Mouse (Mus musculus) fat pad, adult 2 months (tissue): ENCODE measurements around the gene Kcnc3.

Source experiments
- DNase-seq: peaks from one replicate; pipeline ENCODE4 v3.0.0-alpha.2; 2011; ENCODE audit warnings: low read depth, low spot score; ENCODE audit errors: extremely low read depth

Kcnc3 gene

GRCm38 (mm10) chr7:44568803-44569202 is 21.7 kb upstream of the Kcnc3 start:
- DNase-seq, result no peak

DNA sequence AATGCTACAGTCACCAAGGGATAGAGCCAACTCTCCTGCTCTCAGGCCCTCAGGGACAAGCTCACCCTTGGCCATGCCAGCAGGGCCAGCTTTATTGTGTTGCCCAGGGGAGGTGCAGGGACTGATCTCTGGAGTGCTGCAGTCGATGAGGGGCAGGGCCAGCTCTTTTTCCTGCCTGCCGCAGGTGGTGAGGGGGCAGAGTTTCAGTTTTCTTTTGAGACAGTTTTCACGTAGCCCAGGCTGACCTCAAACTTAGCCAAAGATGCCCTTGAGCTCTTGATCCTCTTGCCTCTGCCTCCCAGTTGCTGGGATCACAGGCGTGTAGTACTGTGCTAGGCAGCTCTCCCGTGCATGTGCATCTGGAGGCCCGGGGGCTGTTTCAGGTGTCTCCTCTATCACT is 19.5 kb upstream of the Kcnc3 start:
- no peak for DNase-seq

DNA sequence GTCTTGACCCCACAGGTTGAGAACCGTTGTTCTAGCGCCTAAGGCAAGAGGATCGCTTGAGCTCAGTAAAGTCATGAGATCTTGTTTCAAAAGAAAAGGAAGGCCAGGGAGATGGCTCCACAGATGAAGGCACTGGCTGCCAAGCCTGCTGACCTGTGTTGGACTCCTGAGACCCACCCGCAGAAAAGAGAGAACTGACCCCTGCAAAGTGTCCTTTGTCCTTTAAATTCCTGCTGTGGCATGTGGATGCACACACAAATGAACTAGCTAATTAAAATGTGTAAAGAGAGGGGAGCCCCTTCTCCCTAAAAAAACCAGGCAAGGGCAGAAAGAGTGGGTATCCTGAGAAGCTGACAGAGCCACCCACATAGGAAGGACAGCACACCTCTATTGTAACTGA is 18.7 kb upstream of the Kcnc3 start:
- no peak for DNase-seq

DNA sequence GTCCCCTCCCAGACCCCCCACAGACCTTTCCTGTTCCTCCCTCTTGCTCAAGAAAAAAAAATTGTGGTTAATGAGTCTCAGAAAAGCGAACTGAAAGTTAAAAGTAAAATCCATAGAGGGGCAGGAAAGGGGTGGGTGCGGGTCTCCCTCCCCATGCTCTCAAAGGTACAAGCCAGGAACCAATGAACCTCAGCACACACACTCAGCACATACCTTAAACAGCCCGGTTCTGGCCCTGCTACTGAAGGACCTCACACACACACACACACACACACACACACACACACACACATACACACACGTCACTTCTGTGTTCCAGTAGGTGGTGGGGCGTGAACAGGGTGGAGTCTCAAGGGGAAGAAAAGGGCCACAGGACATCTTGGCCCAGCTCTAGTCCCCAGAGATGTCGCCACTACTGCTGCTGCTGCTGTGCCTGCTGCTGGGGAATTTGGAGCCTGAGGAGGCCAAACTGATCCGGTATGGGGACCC is 18.2 kb upstream of the Kcnc3 start, which contains the start of gene Napsa:
Napsa (plus strand) TSS at position 168 of the 489 bp plus-strand sequence.
- no peak for DNase-seq

DNA sequence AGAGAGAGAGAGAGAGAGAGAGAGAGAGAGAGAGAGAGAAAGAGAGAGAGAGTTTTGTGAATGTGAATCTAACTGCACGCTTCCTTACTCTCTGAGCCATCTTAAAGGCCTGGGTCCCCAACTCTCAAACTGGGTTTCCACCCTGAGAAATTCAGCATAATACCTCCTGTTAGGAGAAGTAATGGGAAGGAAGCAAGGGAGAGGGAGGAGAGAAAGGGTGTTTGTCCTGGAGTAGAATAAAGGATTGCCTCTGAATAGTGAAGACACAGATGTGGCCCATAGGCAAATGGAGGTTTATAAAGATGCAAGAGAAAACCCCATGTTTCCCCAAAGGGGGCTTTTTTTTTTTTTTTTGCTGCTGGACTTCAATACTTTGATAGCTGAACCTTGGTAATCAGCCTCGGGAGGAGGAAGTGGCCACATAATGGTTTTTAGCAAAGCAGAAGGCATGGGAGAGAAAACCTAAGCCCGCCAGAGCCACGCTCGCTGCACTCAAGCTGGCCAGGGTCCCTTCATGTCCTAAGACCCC is 17.4 kb upstream of the Kcnc3 start:
- DNase-seq, result no peak

GRCm38 (mm10) chr7:44576333-44576844 is 14.1 kb upstream of the Kcnc3 start:
- no peak for DNase-seq

DNA sequence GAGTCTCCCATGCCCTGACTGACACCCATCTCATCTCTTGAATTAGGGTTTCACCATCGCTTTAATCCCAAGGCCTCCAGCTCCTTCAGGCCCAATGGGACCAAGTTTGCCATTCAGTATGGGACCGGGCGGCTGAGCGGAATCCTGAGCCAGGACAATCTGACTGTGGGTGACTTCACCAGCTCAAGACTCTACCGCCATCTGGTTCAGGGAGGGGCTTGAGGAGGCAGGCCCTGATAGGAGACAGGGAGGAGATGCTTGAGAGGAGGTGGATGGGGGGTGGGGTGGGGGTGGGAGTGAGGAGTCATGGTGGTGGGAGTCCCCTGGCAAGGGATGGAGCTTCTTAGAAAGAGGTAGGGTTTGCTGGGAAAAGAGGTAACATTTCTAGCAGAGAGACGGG is 8.8 kb upstream of the Kcnc3 start:
- DNase-seq, result no peak

- no peak for DNase-seq
Measured at GRCm38 (mm10) chr7:44582709-44583108, 7.8 kb upstream of the Kcnc3 start.

- DNase-seq, result no peak
Measured at GRCm38 (mm10) chr7:44583146-44583545, 7.3 kb upstream of the Kcnc3 start.

GRCm38 (mm10) chr7:44584265-44584804 is 6.1 kb upstream of the Kcnc3 start:
- DNase-seq, result no peak

DNA sequence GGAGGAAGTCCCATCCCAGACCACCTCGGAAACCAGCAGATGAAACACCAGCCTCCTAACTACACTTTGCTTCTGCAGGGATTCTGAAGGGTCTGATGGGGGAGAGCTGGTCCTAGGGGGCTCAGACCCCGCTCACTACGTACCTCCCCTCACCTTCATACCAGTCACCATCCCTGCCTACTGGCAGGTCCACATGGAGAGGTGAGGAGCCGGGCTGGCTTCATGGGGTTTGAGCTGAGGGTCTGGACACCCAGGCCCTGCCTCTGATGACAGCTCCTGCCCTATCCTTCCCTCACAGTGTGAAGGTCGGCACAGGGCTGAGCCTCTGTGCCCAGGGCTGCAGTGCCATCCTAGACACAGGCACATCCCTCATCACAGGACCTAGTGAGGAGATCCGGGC is 5.5 kb upstream of the Kcnc3 start:
- no peak for DNase-seq

DNA sequence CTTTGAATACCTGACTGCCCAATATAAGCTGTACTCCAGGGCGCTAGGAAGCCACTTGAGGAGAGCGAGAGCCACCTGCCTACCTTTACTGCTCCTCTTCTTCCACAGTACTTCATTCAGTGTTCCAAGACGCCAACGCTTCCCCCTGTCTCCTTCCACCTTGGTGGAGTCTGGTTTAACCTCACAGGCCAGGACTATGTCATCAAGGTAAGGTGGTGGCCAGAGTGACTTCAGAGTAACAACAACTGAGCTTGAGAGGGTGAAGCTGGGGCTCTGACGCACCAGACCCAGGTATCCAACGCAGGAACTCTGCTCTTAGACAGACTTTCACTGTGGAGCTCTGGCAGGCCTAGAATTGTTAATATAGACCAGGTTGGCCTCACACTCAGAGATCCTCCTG is 4.9 kb upstream of the Kcnc3 start:
- DNase-seq, result no peak

- no peak for DNase-seq
Measured at GRCm38 (mm10) chr7:44586518-44586917, 3.9 kb upstream of the Kcnc3 start.

- no peak for DNase-seq
Measured at GRCm38 (mm10) chr7:44586930-44587329, 3.5 kb upstream of the Kcnc3 start.

DNA sequence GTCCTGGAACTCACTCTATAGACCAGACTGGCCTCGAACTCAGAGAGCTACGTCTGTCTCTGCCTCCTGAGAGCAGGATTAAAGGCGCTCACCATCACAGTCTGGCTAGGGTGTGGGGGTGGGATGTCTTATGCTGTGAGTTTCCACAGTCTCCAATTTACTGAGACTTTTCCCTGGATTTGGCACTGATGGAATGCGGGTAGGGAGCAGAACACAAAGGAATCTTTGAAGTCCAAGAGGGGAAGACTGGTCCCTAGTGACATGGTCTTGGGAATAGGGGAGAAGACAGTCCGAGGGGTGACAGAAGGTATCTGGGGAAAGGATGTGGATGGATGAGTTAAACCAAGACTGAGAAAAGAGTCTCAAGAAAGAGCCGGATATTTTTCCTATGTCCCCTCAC is 2.8 kb upstream of the Kcnc3 start:
- no peak for DNase-seq

- no peak for DNase-seq
Measured at GRCm38 (mm10) chr7:44588338-44588737, 2.1 kb upstream of the Kcnc3 start.

GRCm38 (mm10) chr7:44589149-44589548 is 1.3 kb upstream of the Kcnc3 start:
- peak; percentile 3 for DNase-seq

DNA sequence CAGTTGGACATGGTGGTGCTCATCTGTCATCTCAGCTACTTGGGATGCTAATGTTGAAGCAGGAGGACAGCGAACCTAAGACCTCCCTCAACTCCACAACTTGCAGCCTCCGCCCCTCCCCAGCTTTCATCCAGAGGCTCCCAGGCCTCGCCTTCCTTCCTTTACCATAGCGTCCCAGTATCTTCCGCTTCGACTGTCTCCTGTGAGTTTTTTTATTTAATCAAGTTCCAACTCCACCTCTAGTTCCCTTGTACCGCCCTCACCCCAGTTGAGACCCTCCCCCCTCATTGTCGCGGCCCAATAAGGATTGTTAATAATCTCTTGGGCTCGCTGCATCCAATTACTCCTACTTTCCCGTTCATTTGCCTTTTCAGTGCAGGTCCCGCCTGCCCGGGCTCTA is 518 bp upstream of the Kcnc3 start:
- DNase-seq, result no peak

DNA sequence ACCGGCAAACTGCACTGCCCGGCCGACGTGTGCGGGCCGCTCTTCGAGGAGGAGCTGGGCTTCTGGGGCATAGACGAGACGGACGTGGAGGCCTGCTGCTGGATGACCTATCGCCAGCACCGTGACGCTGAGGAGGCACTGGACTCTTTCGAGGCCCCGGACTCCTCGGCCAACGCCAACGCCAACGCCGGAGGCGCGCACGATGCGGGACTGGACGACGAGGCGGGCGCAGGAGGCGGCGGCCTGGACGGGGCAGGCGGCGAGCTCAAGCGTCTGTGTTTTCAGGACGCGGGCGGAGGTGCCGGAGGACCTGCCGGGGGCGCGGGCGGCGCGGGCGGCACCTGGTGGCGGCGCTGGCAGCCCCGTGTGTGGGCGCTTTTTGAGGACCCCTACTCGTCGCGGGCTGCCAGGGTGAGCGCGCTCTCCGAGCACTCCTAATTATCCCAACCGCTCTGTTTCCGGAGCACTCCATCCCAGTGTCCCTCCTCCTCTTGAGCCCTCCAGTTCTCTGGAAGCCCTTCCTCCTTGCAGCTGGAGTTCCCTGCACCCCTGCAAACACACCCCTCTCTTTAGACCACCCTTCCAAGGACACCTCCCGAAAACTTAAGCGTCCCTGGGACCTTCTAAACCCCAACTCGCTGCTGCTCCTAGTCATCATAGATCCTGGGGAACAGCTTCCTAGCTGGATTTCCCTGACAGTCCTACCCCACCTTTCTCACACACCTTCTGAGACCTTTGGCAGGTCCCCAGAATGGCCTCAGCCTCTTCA is 1.1 kb downstream of the Kcnc3 start:
- DNase-seq, result no peak

- DNase-seq, result no peak
Measured at GRCm38 (mm10) chr7:44593051-44593450, 2.6 kb downstream of the Kcnc3 start.

GRCm38 (mm10) chr7:44593775-44594174 is 3.3 kb downstream of the Kcnc3 start:
- DNase-seq, result no peak

DNA sequence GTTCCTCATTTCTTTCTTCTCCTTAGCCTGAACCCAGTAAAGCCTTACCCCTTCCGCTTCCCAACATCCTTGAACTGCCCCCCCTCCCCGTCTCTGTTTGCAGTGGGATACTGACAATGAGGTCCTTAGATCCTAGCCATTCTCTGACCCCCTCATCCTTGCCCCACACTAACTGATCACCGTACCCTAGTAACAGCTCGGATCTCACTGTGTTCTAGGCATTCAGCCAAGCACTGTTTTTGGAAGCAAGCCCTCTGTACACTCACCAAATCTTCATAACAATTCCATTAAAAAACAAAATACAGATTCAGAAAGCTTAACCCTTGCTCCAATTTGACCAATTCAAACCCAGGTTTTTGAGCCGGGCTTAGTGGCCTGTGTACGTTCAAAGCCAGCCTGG is 3.8 kb downstream of the Kcnc3 start:
- DNase-seq, result no peak
